19 mouse cellular contexts compared by ENCODE assay signal in genomic region chr17:75093563-75093962, GRCm38 (mm10).
A peak's percentile ranks its signal among the peaks of the same experiment; 100 is the strongest.
DNase-seq lines count a peak whose midpoint lies in the region; ATAC-seq and TF ChIP-seq lines count a peak whose summit lies in the region.
"Had no signal": no experiment of that assay in that cellular context is flagged by ENCODE, and none has a peak within 500 bp of the region (broad histone marks: within the 10 kb centered on the region; RNA-seq: fewer than 3 reads in every experiment).

No protein-coding gene starts in this region.

- H3K4me1 ChIP-seq in intestine, embryonic 15.5 days (replicated peaks): no peaks in the 10 kb centered on the region
- H3K4me1 ChIP-seq in intestine, postnatal 0 days (replicated peaks; ENCODE audit: control insufficient read depth, insufficient read depth, low read length): no peaks in the 10 kb centered on the region
- H3K4me1 ChIP-seq in intestine, embryonic 16.5 days (ENCODE audit: control insufficient read depth, insufficient read depth, low read length): no peaks in the 10 kb centered on the region

- H3K27ac ChIP-seq in intestine, embryonic 15.5 days: no peak overlapping the region
- no peak overlapping the region for H3K27ac ChIP-seq in intestine, postnatal 0 days (ENCODE audit: low read depth, low read length)
- H3K27ac ChIP-seq in intestine, embryonic 16.5 days (ENCODE audit: low read length): no peak overlapping the region

- WGBS in intestine, embryonic 15.5 days: 73% methylated on average over 3 of the region's 3 CpGs
- WGBS in intestine, postnatal 0 days: 41% methylated on average over 3 of the region's 3 CpGs
- WGBS in intestine, embryonic 16.5 days: 51% methylated on average over 3 of the region's 3 CpGs

- no peaks in the 10 kb centered on the region for H3K27me3 ChIP-seq in intestine, embryonic 15.5 days (replicated peaks)
- H3K27me3 ChIP-seq in intestine, postnatal 0 days (replicated peaks; ENCODE audit: control insufficient read depth, insufficient read depth, low read length): no peaks in the 10 kb centered on the region
- no peaks in the 10 kb centered on the region for H3K27me3 ChIP-seq in intestine, embryonic 16.5 days (replicated peaks; ENCODE audit: control insufficient read depth, insufficient read depth, low read length)
- H3K27me3 ChIP-seq: CH12.LX, Patski had no signal

- no peak overlapping the region for H3K9ac ChIP-seq in intestine, embryonic 15.5 days
- no peak overlapping the region for H3K9ac ChIP-seq in intestine, postnatal 0 days (ENCODE audit: low read depth, low read length)
- no peak overlapping the region for H3K9ac ChIP-seq in intestine, embryonic 16.5 days (ENCODE audit: low read depth, low read length)

- no peak overlapping the region for H3K4me2 ChIP-seq in intestine, embryonic 15.5 days (replicated peaks)
- no peak overlapping the region for H3K4me2 ChIP-seq in intestine, postnatal 0 days (replicated peaks; ENCODE audit: low read depth)
- no peak overlapping the region for H3K4me2 ChIP-seq in intestine, embryonic 16.5 days (ENCODE audit: low read depth, low read length)

- H3K36me3 ChIP-seq in intestine, embryonic 15.5 days: no peaks in the 10 kb centered on the region
- no peaks in the 10 kb centered on the region for H3K36me3 ChIP-seq in intestine, postnatal 0 days (ENCODE audit: control insufficient read depth, insufficient read depth)
- H3K36me3 ChIP-seq in intestine, embryonic 16.5 days (ENCODE audit: control insufficient read depth, insufficient read depth, low read length): no peaks in the 10 kb centered on the region
- H3K36me3 ChIP-seq: G1E had no signal

- no peak for TF ChIP-seq CTCF in intestine, postnatal 0 days (IDR thresholded peaks at IDR 0.05; ENCODE audit: low read depth)

- no peaks in the 10 kb centered on the region for H3K9me3 ChIP-seq in intestine, embryonic 15.5 days
- no peaks in the 10 kb centered on the region for H3K9me3 ChIP-seq in intestine, postnatal 0 days (ENCODE audit: control insufficient read depth)
- no peaks in the 10 kb centered on the region for H3K9me3 ChIP-seq in intestine, embryonic 16.5 days (ENCODE audit: control insufficient read depth, low read length)

- no peak for DNase-seq in adrenal gland, postnatal 14 days
- DNase-seq: adrenal gland, adult 2 months; adrenal gland, adult 8-10 months; adrenal gland, postnatal 10 days; adrenal gland, postnatal 25 days; adrenal gland, postnatal 36 days; B cell, adult 2 months; cerebellum, adult 11 months; cerebellum, adult 11-12 months; cerebellum, adult 18-20 months; cerebellum, adult 2 months had no signal

- H3K4me3 ChIP-seq in intestine, embryonic 15.5 days (replicated peaks): no peak overlapping the region
- H3K4me3 ChIP-seq in intestine, postnatal 0 days (ENCODE audit: low read depth, low read length): no peak overlapping the region
- H3K4me3 ChIP-seq in intestine, embryonic 16.5 days (ENCODE audit: low read length): no peak overlapping the region

- peak; percentile 79 for ATAC-seq in intestine, embryonic 15.5 days
- no peak for ATAC-seq in intestine, postnatal 0 days
- peak; percentile 71 for ATAC-seq in intestine, embryonic 16.5 days
- ATAC-seq: activated CD4-positive, CD25-positive, alpha-beta regulatory T cell, adult 4 months; CD4-positive, CD25-positive, alpha-beta regulatory T cell, adult 4 months; Patski had no signal
